Mouse (Mus musculus): ENCODE results near the gene Tbc1d9. TPM values are rescaled to one million over a fixed set of nuclear protein-coding genes. Genes with fewer than 3 reads are reported as not detected.

Tbc1d9 gene
- polyA plus RNA-seq, 1 experiment = 11.9 TPM

DNA sequence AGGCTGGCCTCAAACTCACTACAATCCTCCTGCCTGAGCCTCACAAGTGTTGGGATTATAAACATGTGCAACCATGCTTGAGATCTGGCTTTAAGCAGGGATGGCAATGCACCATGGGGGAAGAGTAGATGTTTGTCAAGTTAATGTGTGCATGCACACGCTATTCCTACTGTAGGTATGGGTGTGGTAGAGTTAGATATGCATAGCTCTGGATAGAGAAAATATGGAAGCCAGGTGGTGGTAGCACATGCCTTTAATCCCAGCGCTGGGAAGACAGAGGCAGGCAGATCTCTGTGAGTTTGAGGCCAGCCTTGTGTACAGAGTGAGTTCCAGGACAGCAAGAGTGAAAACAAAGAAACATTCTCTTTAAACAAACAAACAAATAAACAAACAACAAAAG, 52.7 kb downstream of the Tbc1d9 start:
- Histone ChIP-seq H3K36me3 (ENCODE audit: control insufficient read depth, insufficient read depth, low read length) (no peaks in the 10 kb centered on the region), H3K4me1 (replicated peaks; ENCODE audit: control insufficient read depth, insufficient read depth, low read length) (no peaks in the 10 kb centered on the region), H3K4me3 (ENCODE audit: control insufficient read depth, insufficient read depth, low read length) (no peak overlapping the region), H3K27me3 (ENCODE audit: control insufficient read depth, insufficient read depth, low read length) (no peaks in the 10 kb centered on the region), H3K27ac (ENCODE audit: control insufficient read depth, insufficient read depth, low read length) (no peak overlapping the region)
- DNase-seq = no peak
- no peak for TF ChIP-seq POLR2A (IDR thresholded peaks at IDR 0.05; ENCODE audit: control insufficient read depth, extremely low read depth, insufficient read depth, low read length, poor library complexity)
- no peak for TF ChIP-seq CTCF (IDR thresholded peaks at IDR 0.05; ENCODE audit: borderline replicate concordance, control insufficient read depth, extremely low read depth, insufficient read depth, low read length, poor library complexity)
- 95% methylated on average over 2 of the region's 2 CpGs for WGBS

GRCm38 (mm10) chr8:83219392-83219791, 54.2 kb downstream of the Tbc1d9 start:
- H3K27ac ChIP-seq (ENCODE audit: control insufficient read depth, insufficient read depth, low read length) = no peak overlapping the region
- H3K36me3 ChIP-seq (ENCODE audit: control insufficient read depth, insufficient read depth, low read length) = no peaks in the 10 kb centered on the region
- no peak for DNase-seq
- H3K4me1 ChIP-seq (replicated peaks; ENCODE audit: control insufficient read depth, insufficient read depth, low read length) = no peaks in the 10 kb centered on the region
- TF ChIP-seq POLR2A (IDR thresholded peaks at IDR 0.05; ENCODE audit: control insufficient read depth, extremely low read depth, insufficient read depth, low read length, poor library complexity) = no peak
- TF ChIP-seq CTCF (IDR thresholded peaks at IDR 0.05; ENCODE audit: borderline replicate concordance, control insufficient read depth, extremely low read depth, insufficient read depth, low read length, poor library complexity) = no peak
- 97% methylated on average over 8 of the region's 8 CpGs for WGBS
- no peak overlapping the region for H3K4me3 ChIP-seq (ENCODE audit: control insufficient read depth, insufficient read depth, low read length)
- H3K27me3 ChIP-seq (ENCODE audit: control insufficient read depth, insufficient read depth, low read length) = no peaks in the 10 kb centered on the region

GRCm38 (mm10) chr8:83220746-83221145, 55.6 kb downstream of the Tbc1d9 start:
- no peaks in the 10 kb centered on the region for H3K27me3 ChIP-seq (ENCODE audit: control insufficient read depth, insufficient read depth, low read length)
- TF ChIP-seq POLR2A (IDR thresholded peaks at IDR 0.05; ENCODE audit: control insufficient read depth, extremely low read depth, insufficient read depth, low read length, poor library complexity) (no peak), CTCF (IDR thresholded peaks at IDR 0.05; ENCODE audit: borderline replicate concordance, control insufficient read depth, extremely low read depth, insufficient read depth, low read length, poor library complexity) (no peak)
- H3K4me3 ChIP-seq (ENCODE audit: control insufficient read depth, insufficient read depth, low read length) = no peak overlapping the region
- 86% methylated on average over 3 of the region's 3 CpGs for WGBS
- no peak overlapping the region for H3K27ac ChIP-seq (ENCODE audit: control insufficient read depth, insufficient read depth, low read length)
- no peaks in the 10 kb centered on the region for H3K36me3 ChIP-seq (ENCODE audit: control insufficient read depth, insufficient read depth, low read length)
- H3K4me1 ChIP-seq (replicated peaks; ENCODE audit: control insufficient read depth, insufficient read depth, low read length) = no peaks in the 10 kb centered on the region
- no peak for DNase-seq

GRCm38 (mm10) chr8:83224754-83225416, 59.7 kb downstream of the Tbc1d9 start:
- H3K36me3 ChIP-seq (ENCODE audit: control insufficient read depth, insufficient read depth, low read length) = no peaks in the 10 kb centered on the region
- H3K27me3 ChIP-seq (ENCODE audit: control insufficient read depth, insufficient read depth, low read length) = no peaks in the 10 kb centered on the region
- no peak overlapping the region for H3K4me3 ChIP-seq (ENCODE audit: control insufficient read depth, insufficient read depth, low read length)
- H3K27ac ChIP-seq (ENCODE audit: control insufficient read depth, insufficient read depth, low read length) = no peak overlapping the region
- no peaks in the 10 kb centered on the region for H3K4me1 ChIP-seq (replicated peaks; ENCODE audit: control insufficient read depth, insufficient read depth, low read length)
- WGBS = 93% methylated on average over 5 of the region's 5 CpGs
- TF ChIP-seq POLR2A (IDR thresholded peaks at IDR 0.05; ENCODE audit: control insufficient read depth, extremely low read depth, insufficient read depth, low read length, poor library complexity) = no peak
- TF ChIP-seq CTCF (IDR thresholded peaks at IDR 0.05; ENCODE audit: borderline replicate concordance, control insufficient read depth, extremely low read depth, insufficient read depth, low read length, poor library complexity) = no peak
- no peak for DNase-seq

DNA sequence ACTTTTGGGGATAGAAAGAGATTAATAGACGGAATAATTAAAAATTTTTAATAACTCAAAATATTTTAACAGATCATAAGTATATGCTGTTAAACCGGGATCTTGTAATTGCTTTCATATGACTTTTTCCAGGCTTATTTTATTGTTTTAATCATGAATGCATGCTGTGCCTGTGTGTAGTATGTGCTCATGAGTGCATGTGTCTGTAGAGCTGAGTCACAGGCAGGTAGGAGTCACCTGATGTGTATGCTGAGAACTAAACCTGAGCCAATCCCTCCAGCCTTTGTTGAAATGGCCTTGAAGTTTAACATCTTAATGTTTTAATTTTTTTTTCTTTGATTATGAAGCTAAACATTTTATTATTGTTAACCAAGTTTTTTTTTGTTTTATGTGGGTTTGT, 60.4 kb downstream of the Tbc1d9 start:
- no peak overlapping the region for H3K4me3 ChIP-seq (ENCODE audit: control insufficient read depth, insufficient read depth, low read length)
- no peaks in the 10 kb centered on the region for H3K36me3 ChIP-seq (ENCODE audit: control insufficient read depth, insufficient read depth, low read length)
- H3K27me3 ChIP-seq (ENCODE audit: control insufficient read depth, insufficient read depth, low read length) = no peaks in the 10 kb centered on the region
- no peak for DNase-seq
- no peaks in the 10 kb centered on the region for H3K4me1 ChIP-seq (replicated peaks; ENCODE audit: control insufficient read depth, insufficient read depth, low read length)
- no peak overlapping the region for H3K27ac ChIP-seq (ENCODE audit: control insufficient read depth, insufficient read depth, low read length)
- WGBS = 91% methylated on average over 2 of the region's 2 CpGs
- no peak for TF ChIP-seq CTCF (IDR thresholded peaks at IDR 0.05; ENCODE audit: borderline replicate concordance, control insufficient read depth, extremely low read depth, insufficient read depth, low read length, poor library complexity)
- no peak for TF ChIP-seq POLR2A (IDR thresholded peaks at IDR 0.05; ENCODE audit: control insufficient read depth, extremely low read depth, insufficient read depth, low read length, poor library complexity)

- no peaks in the 10 kb centered on the region for H3K27me3 ChIP-seq (ENCODE audit: control insufficient read depth, insufficient read depth, low read length)
- no peaks in the 10 kb centered on the region for H3K36me3 ChIP-seq (ENCODE audit: control insufficient read depth, insufficient read depth, low read length)
- H3K27ac ChIP-seq (ENCODE audit: control insufficient read depth, insufficient read depth, low read length) = no peak overlapping the region; the same call in 1 of the 2 replicates
- TF ChIP-seq CTCF (IDR thresholded peaks at IDR 0.05; ENCODE audit: borderline replicate concordance, control insufficient read depth, extremely low read depth, insufficient read depth, low read length, poor library complexity) (no peak), POLR2A (IDR thresholded peaks at IDR 0.05; ENCODE audit: control insufficient read depth, extremely low read depth, insufficient read depth, low read length, poor library complexity) (no peak)
- WGBS = 92% methylated on average over 5 of the region's 5 CpGs
- no peak overlapping the region for H3K4me3 ChIP-seq (ENCODE audit: control insufficient read depth, insufficient read depth, low read length)
- no peak for DNase-seq
- no peaks in the 10 kb centered on the region for H3K4me1 ChIP-seq (replicated peaks; ENCODE audit: control insufficient read depth, insufficient read depth, low read length)
These were observed 62.2 kb downstream of the Tbc1d9 start for GRCm38 (mm10) chr8:83227336-83227735.

GRCm38 (mm10) chr8:83233099-83233498, 67.9 kb downstream of the Tbc1d9 start:
- 94% methylated on average over 4 of the region's 4 CpGs for WGBS
- H3K27ac ChIP-seq (ENCODE audit: control insufficient read depth, insufficient read depth, low read length) = no peak overlapping the region
- H3K4me3 ChIP-seq (ENCODE audit: control insufficient read depth, insufficient read depth, low read length) = no peak overlapping the region
- H3K27me3 ChIP-seq (ENCODE audit: control insufficient read depth, insufficient read depth, low read length) = no peaks in the 10 kb centered on the region
- DNase-seq = no peak
- TF ChIP-seq POLR2A (IDR thresholded peaks at IDR 0.05; ENCODE audit: control insufficient read depth, extremely low read depth, insufficient read depth, low read length, poor library complexity) = no peak
- TF ChIP-seq CTCF (IDR thresholded peaks at IDR 0.05; ENCODE audit: borderline replicate concordance, control insufficient read depth, extremely low read depth, insufficient read depth, low read length, poor library complexity) = no peak
- peaks cover under 1% of the 10 kb centered on the region; the same call in 1 of the 2 replicates for H3K4me1 ChIP-seq (replicated peaks; ENCODE audit: control insufficient read depth, insufficient read depth, low read length)
- no peaks in the 10 kb centered on the region for H3K36me3 ChIP-seq (ENCODE audit: control insufficient read depth, insufficient read depth, low read length)

All from thymus, adult 2 months (tissue).